Mouse (Mus musculus) kidney, adult 2 months (tissue): Measurements from ENCODE around the gene Trim13.

Experiments used
- CTCF ChIP-seq: fragments of 200-500 bp; conservative IDR thresholded peaks from 2 replicates; pipeline ENCODE4 v1.5.1; 2011; ENCODE audit warnings: low read depth, mild to moderate bottlenecking, control low read depth, low read length, moderate library complexity, mixed read lengths; ENCODE audit not compliant: insufficient read depth, insufficient read length
- POLR2A ChIP-seq: fragments of 200-500 bp; IDR thresholded peaks from one replicate; pipeline ENCODE4 v1.6.1; 2011; ENCODE audit warnings: low read depth, low read length, control low read depth

DNA sequence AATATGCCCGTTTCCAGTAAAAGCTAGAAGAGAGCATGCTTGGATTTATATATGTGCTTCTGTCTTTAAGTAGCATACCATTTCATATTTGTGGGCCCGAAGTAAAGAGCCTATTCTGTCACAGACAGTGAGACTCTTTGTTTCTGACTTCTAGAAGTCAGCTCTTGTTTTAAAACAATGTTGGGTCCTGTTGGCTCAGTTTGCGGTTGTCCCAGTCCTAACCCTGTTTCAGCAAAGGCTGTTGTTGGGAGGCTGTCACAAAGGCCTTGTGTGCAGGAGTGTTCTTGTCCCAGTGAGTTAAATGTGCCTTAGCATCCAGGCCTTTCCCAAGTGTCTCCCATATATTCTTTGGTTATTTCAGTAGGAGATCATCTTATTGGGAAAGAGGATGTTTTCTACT lies 6.0 kb downstream of the Trim13 start:
- TF ChIP-seq CTCF (no peak), POLR2A (no peak)
